Mouse (Mus musculus) ES-E14 (cell line): ENCODE results near the gene Pdcl. TPM values are rescaled to one million over a fixed set of nuclear protein-coding genes. Genes with fewer than 3 reads are reported as not detected.

Experiments used
- DNase-seq: peaks from one replicate; pipeline ENCODE4 v3.0.0-alpha.2; 2013; ENCODE audit warnings: low read depth, low spot score
- H3K27ac ChIP-seq: 2 replicates; pipeline ENCODE4 v1.5.1; 2012; ENCODE audit warnings: low read depth, mild to moderate bottlenecking, low read length, moderate library complexity, mixed read lengths; ENCODE audit not compliant: poor library complexity, insufficient read depth, severe bottlenecking
- H3K36me3 ChIP-seq: 2 replicates; pipeline ENCODE4 v1.6.1; 2012; ENCODE audit warnings: mild to moderate bottlenecking, low read length, moderate library complexity, mixed read lengths; ENCODE audit not compliant: control insufficient read depth, poor library complexity, insufficient read depth, severe bottlenecking
- H3K4me1 ChIP-seq, 2 experiments: fragments of 150-350 bp in 1 of 2; sonication (generic) in 1 of 2; 2 replicates each; pipeline ENCODE4 v1.6.1; 2012; ENCODE audit warnings: low read length in 2 of 2, mild to moderate bottlenecking in 1 of 2, mixed read lengths in 1 of 2; ENCODE audit not compliant: control insufficient read depth in 2 of 2, insufficient read depth in 2 of 2, poor library complexity in 1 of 2
- H3K4me3 ChIP-seq, 2 experiments: fragments of 150-350 bp in 1 of 2; sonication (generic) in 1 of 2; 2 replicates each; pipeline ENCODE4 v1.5.1; 2012; ENCODE audit warnings: low read length in 2 of 2, low read depth in 1 of 2, mild to moderate bottlenecking in 1 of 2, mixed read lengths in 1 of 2; ENCODE audit not compliant: insufficient read depth in 1 of 2, poor library complexity in 1 of 2, severe bottlenecking in 1 of 2
- H3K9ac ChIP-seq: 2 replicates; pipeline ENCODE4 v1.6.1; 2012; ENCODE audit warnings: low read depth, mild to moderate bottlenecking, low read length, mixed read lengths; ENCODE audit not compliant: poor library complexity, insufficient read depth, severe bottlenecking
- H3K9me3 ChIP-seq: fragments of 150-350 bp; sonication (generic); 2 replicates; pipeline ENCODE4 v1.6.1; 2012; ENCODE audit warnings: low read depth, mild to moderate bottlenecking, low read length; ENCODE audit not compliant: control insufficient read depth, insufficient read depth
- CHD2 ChIP-seq: IDR thresholded peaks from 2 replicates; pipeline ENCODE4 v1.6.1; 2014; ENCODE audit warnings: mild to moderate bottlenecking, low read depth, low read length, inconsistent platforms
- HCFC1 ChIP-seq: IDR thresholded peaks from 2 replicates; pipeline ENCODE4 v1.6.1; 2012; ENCODE audit warnings: low read length, inconsistent platforms, borderline replicate concordance; ENCODE audit not compliant: insufficient read depth
- MAFK ChIP-seq: IDR thresholded peaks from 2 replicates; pipeline ENCODE4 v1.6.1; 2014; ENCODE audit warnings: mild to moderate bottlenecking, low read depth, low read length, inconsistent platforms; ENCODE audit not compliant: insufficient read depth
- ZC3H11A ChIP-seq: IDR thresholded peaks from 2 replicates; pipeline ENCODE4 v1.6.1; 2012; ENCODE audit warnings: low read depth, mild to moderate bottlenecking, inconsistent platforms, low read length, borderline replicate concordance
- ZNF384 ChIP-seq: IDR thresholded peaks from 2 replicates; pipeline ENCODE4 v1.6.1; 2012; ENCODE audit warnings: low read depth, low read length, inconsistent platforms
- in situ Hi-C, 2 experiments: fragments of 600-800 bp; cut with MboI; formaldehyde crosslinking; loops; one replicate each; pipeline ENCODE4 v1.15.1; 2025; ENCODE audit warnings: low sequenced_read_pairs in 2 of 2, inconsistent platforms in 1 of 2; ENCODE audit not compliant: unreplicated experiment in 2 of 2
- total RNA-seq: library from RNA; depleted of rRNA; stranded (reverse); fragments of 300-350 nt; gene quantifications from 2 replicates; pipeline ENCODE4 v1.2.3, GENCODE M21; 2012; rRNA removed

Pdcl gene
- total RNA-seq, 1 experiment: 30.5 TPM

DNA sequence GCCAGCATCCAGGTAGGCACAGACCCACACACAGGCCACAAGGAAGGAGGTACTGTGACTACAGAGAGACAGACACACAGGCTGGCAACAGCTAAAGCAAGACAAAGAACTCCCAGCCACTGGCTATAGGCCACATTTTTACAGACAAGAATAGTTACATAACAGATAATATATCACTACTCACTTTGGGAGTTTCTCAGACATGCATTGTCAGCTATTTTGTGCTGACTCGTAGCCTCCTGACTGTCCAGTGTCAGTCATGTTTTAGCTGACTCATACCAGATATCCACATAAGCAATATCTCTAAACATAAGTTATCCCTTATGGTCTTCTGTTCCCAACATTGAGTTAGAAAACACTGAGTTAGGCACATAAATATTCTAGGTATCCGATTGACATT, 25.8 kb downstream of the Pdcl start:
- in situ Hi-C loops: no loop called here
- H3K9ac ChIP-seq: no peak overlapping the region
- no peaks in the 10 kb centered on the region for H3K36me3 ChIP-seq
- no peak overlapping the region for H3K4me3 ChIP-seq
- no peak overlapping the region for H3K27ac ChIP-seq
- DNase-seq: no peak
- no peaks in the 10 kb centered on the region for H3K9me3 ChIP-seq
- peak; percentile 37; the same call in 1 of the 2 replicates for TF ChIP-seq MAFK
- no peak for TF ChIP-seq ZNF384
- no peaks in the 10 kb centered on the region for H3K4me1 ChIP-seq

DNA sequence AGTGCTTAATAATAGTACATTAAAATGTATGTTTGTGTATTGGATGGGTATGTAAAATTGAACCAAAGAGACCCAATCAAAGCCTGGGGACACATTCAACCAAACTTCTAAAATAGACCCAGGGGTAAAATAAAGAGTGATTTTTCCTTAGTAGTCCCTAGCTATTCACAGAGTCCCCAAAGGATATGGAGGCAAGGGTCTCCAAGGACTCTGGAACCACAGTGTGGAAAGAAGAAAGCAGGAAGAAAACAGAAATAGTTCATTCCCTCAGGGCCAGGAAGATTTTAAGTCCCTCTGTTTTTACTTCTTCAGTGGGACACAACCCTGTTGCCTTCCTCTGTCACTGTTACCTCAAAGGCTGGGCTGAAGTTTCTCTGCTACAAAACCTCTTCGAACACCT, 32.9 kb downstream of the Pdcl start, which contains the start of gene Olfr368:
Gene Olfr368, plus strand, starts transcription at position 301 of the 400 bp plus-strand sequence.
- Histone ChIP-seq H3K9ac (no peak within 1 kb of the TSS), H3K27ac (no peak within 1 kb of the TSS), H3K36me3 (no peaks in the 10 kb centered on the region), H3K4me3 (no peak within 1 kb of the TSS), H3K9me3 (no peaks in the 10 kb centered on the region), H3K4me1 (no peaks in the 10 kb centered on the region)
- TF ChIP-seq MAFK (no peak), ZC3H11A (no peak), CHD2 (no peak), HCFC1 (no peak), ZNF384 (no peak)
- no peak for DNase-seq
- in situ Hi-C loops: no loop called here

Other genes starting within 250 kb of the Pdcl start
- not detected in 2 replicates for gene Olfr362, start 241.4 kb downstream of the Pdcl start, total RNA-seq
- gene Olfr364-ps1, start 220.0 kb downstream of the Pdcl start, total RNA-seq: not detected in 2 replicates
- gene Olfr365, start 171.1 kb downstream of the Pdcl start, total RNA-seq: not detected in 2 replicates
- not detected in 2 replicates for gene Olfr366, start 147.8 kb downstream of the Pdcl start, total RNA-seq
- gene Olfr368, start 32.8 kb downstream of the Pdcl start, total RNA-seq: not detected in 2 replicates
- gene Rc3h2, start 63.6 kb upstream of the Pdcl start, total RNA-seq: 40.5 and 41.5 TPM in 2 replicates
- 11.9 and 12.4 TPM in 2 replicates for gene Zbtb26, start 83.8 kb upstream of the Pdcl start, total RNA-seq
- 8.0 and 10.8 TPM in 2 replicates for gene Zbtb6, start 83.8 kb upstream of the Pdcl start, total RNA-seq
- gene Rabgap1, start 83.9 kb upstream of the Pdcl start, total RNA-seq: 40.2 and 41.0 TPM in 2 replicates
- gene Gpr21, start 157.0 kb upstream of the Pdcl start, total RNA-seq: 1.7 and 2.3 TPM in 2 replicates